Comparison of ENCODE assay signal across 22 mouse cellular contexts in genomic region chr15:11190447-11190846, GRCm38 (mm10).
"Had no signal": no experiment of that assay in that cellular context is flagged by ENCODE, and none has a peak within 500 bp of the region (broad histone marks: within the 10 kb centered on the region; RNA-seq: fewer than 3 reads in every experiment).

No protein-coding gene starts in this region.

- H3K4me2 ChIP-seq: limb, embryonic 12.5 days; limb, embryonic 15.5 days; liver, embryonic 15.5 days; midbrain, embryonic 12.5 days; midbrain, embryonic 15.5 days; neural tube, embryonic 12.5 days; neural tube, embryonic 15.5 days had no signal

- H3K9me3 ChIP-seq: limb, embryonic 12.5 days; limb, embryonic 15.5 days; liver, embryonic 15.5 days; midbrain, embryonic 12.5 days; midbrain, embryonic 15.5 days; neural tube, embryonic 12.5 days; neural tube, embryonic 15.5 days had no signal

- DNase-seq: kidney, adult 9 months; kidney, postnatal 4 days; left cerebral cortex, postnatal 4 days; lung, postnatal 14 days; right cerebral cortex, adult 18-20 months; right cerebral cortex, postnatal 14 days; right cerebral cortex, postnatal 4 days; thymus, adult 2 months; thymus, postnatal 14 days; thymus, postnatal 4 days had no signal

- H3K27me3 ChIP-seq: limb, embryonic 12.5 days; limb, embryonic 15.5 days; liver, embryonic 15.5 days; midbrain, embryonic 12.5 days; midbrain, embryonic 15.5 days; neural tube, embryonic 12.5 days; neural tube, embryonic 15.5 days had no signal

- H3K27ac ChIP-seq: hindbrain, postnatal 0 days; limb, embryonic 12.5 days; limb, embryonic 15.5 days; liver, embryonic 15.5 days; macrophage; midbrain, embryonic 12.5 days; midbrain, embryonic 15.5 days; neural tube, embryonic 12.5 days; neural tube, embryonic 15.5 days; stomach, postnatal 0 days had no signal

- H3K9ac ChIP-seq: limb, embryonic 12.5 days; limb, embryonic 15.5 days; liver, embryonic 15.5 days; midbrain, embryonic 12.5 days; midbrain, embryonic 15.5 days; neural tube, embryonic 12.5 days; neural tube, embryonic 15.5 days had no signal

- H3K36me3 ChIP-seq: limb, embryonic 12.5 days; limb, embryonic 15.5 days; liver, embryonic 15.5 days; midbrain, embryonic 12.5 days; midbrain, embryonic 15.5 days; neural tube, embryonic 12.5 days; neural tube, embryonic 15.5 days had no signal

- ATAC-seq: hindbrain, postnatal 0 days; inflammation-experienced regulatory T-cells, adult 6 months; intestine, embryonic 16.5 days; midbrain, embryonic 15.5 days had no signal

- H3K4me1 ChIP-seq: limb, embryonic 12.5 days; limb, embryonic 15.5 days; liver, embryonic 15.5 days; midbrain, embryonic 12.5 days; midbrain, embryonic 15.5 days; neural tube, embryonic 12.5 days; neural tube, embryonic 15.5 days had no signal

- H3K4me3 ChIP-seq: limb, embryonic 12.5 days; limb, embryonic 15.5 days; liver, embryonic 15.5 days; midbrain, embryonic 12.5 days; midbrain, embryonic 15.5 days; neural tube, embryonic 12.5 days; neural tube, embryonic 15.5 days had no signal
